Mouse (Mus musculus): ENCODE measurements around the gene Bdh2. TPM values are rescaled to one million over a fixed set of nuclear protein-coding genes. Genes with fewer than 3 reads are reported as not detected.

Gene Bdh2
- polyA plus RNA-seq (2012; rRNA removed), result 0.75 and 0.80 TPM in 2 replicates

GRCm38 (mm10) chr3:135280669-135281415 is at the start of gene Bdh2:
Gene Bdh2 (plus strand): TSS chr3:135281221.

GRCm38 (mm10) chr3:135307411-135308259 is 26.6 kb downstream of the Bdh2 start, which contains the start of gene Slc9b2:
Gene Slc9b2 (plus strand): TSS chr3:135307700.

GRCm38 (mm10) chr3:135347739-135348264 is 66.8 kb downstream of the Bdh2 start, which contains the start of gene Slc9b1:
Gene Slc9b1 (plus strand): TSS chr3:135348029.

Other genes starting within 250 kb of the Bdh2 start
- 1.9 and 2.7 TPM in 2 replicates for gene Cenpe, start 68.7 kb upstream of the Bdh2 start, polyA plus RNA-seq (2012; rRNA removed)
- 0.06 and 0.10 TPM in 2 replicates for gene Slc9b2, start 26.5 kb downstream of the Bdh2 start, polyA plus RNA-seq (2012; rRNA removed)
- gene Slc9b1, start 66.8 kb downstream of the Bdh2 start, polyA plus RNA-seq (2012; rRNA removed), result not detected in 2 replicates
- gene Cisd2, start 142.7 kb downstream of the Bdh2 start, polyA plus RNA-seq (2012; rRNA removed), result 34.9 and 36.9 TPM in 2 replicates
- gene Ube2d3, start 156.9 kb downstream of the Bdh2 start, polyA plus RNA-seq (2012; rRNA removed), result 233 TPM in 2 replicates
- 6.7 and 7.2 TPM in 2 replicates for gene Manba, start 204.4 kb downstream of the Bdh2 start, polyA plus RNA-seq (2012; rRNA removed)